Mouse (Mus musculus): Measurements from ENCODE around the gene Hif1an.

DNA sequence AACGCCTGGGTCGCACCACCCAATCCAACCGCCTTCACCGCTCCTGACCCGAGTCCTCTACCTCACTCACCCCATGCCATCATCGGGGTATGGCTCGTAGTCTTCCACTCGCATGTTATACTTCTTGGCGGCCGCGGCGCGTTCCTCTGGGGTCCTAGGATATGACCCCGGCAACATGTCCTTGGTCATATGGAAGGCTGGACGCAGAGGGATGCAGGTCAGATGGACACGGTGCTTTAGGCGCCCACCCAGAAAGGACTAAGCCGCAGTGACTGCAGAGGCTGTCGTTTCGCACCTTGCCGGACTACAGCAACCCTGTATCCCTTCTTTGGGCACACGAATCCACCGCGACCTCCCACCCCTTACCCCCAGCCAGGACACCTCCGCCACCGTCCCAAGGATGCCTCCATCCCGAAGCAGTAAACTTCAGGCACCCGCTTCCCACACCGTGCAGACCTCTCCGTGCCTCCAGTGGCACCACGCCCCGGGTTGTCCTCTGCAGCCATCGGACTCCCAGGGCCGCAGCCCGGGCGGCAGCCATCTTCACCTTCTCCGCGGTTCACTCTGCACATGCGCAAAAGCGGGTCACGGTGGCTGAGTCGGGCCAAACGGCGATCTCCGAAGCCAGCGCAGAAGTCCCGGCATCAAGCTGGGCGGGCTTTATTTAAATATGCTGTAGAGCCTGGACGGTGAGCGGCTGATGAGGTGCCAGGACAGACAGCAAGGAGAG is 7.6 kb upstream of the Hif1an start, which contains the start of gene Ndufb8:
- TF ChIP-seq CTCF (IDR thresholded peaks at IDR 0.05; ENCODE audit: extremely low read depth, insufficient read depth, low read length) (no peak), POLR2A (IDR thresholded peaks at IDR 0.05; ENCODE audit: extremely low read depth, insufficient read depth, low read length) (peak; percentile 86)

Data from cortical plate, adult 2 months (tissue).